Mouse (Mus musculus) liver, embryonic 14.5 days (tissue): ENCODE data around the gene Fermt3. TPM values are rescaled to one million over a fixed set of nuclear protein-coding genes. Genes with fewer than 3 reads are reported as not detected.

ENCODE experiments used
- ATAC-seq: fragments of 200-750 bp; cut with Nextera tagmentation; 2 replicates; pipeline ENCODE4 v1.8.0; 2017; ENCODE audit warnings: moderate number of reproducible peaks, mild to moderate bottlenecking, moderate library complexity; ENCODE audit not compliant: insufficient read depth
- DNase-seq, 3 experiments: peaks; one replicate each; pipeline ENCODE4 v3.0.0-alpha.2; 2012 to 2013; ENCODE audit warnings: low read depth in 3 of 3, low spot score in 3 of 3
- H3K27ac ChIP-seq: fragments of 300-500 bp; sonication (generic); 2 replicates; pipeline ENCODE4 v1.5.1; 2014; ENCODE audit warnings: moderate library complexity, mild to moderate bottlenecking, control low read depth, inconsistent platforms
- H3K27me3 ChIP-seq: fragments of 300-500 bp; sonication (generic); 2 replicates; pipeline ENCODE4 v1.6.1; 2014; ENCODE audit warnings: mild to moderate bottlenecking, low read length, moderate library complexity; ENCODE audit not compliant: control insufficient read depth, insufficient read depth
- H3K36me3 ChIP-seq: fragments of 300-500 bp; sonication (generic); replicated peaks from 2 replicates; pipeline ENCODE4 v1.6.1; 2014; ENCODE audit warnings: low read depth; ENCODE audit not compliant: control insufficient read depth, insufficient read depth
- H3K4me1 ChIP-seq, 2 experiments: fragments of 200-500 bp in 1 of 2; fragments of 300-500 bp in 1 of 2; sonication (generic) in 1 of 2; replicated peaks; 2 replicates each; pipeline ENCODE4 v1.6.1; 2012 to 2014; ENCODE audit warnings: antibody characterized with exemption in 1 of 2, inconsistent platforms in 1 of 2, low read length in 1 of 2; ENCODE audit not compliant: control insufficient read depth in 2 of 2, insufficient read depth in 2 of 2
- H3K4me2 ChIP-seq: fragments of 300-500 bp; sonication (generic); 2 replicates; pipeline ENCODE4 v1.6.1; 2014; ENCODE audit warnings: low read depth, mild to moderate bottlenecking, control low read depth, moderate library complexity
- H3K4me3 ChIP-seq, 2 experiments: fragments of 200-500 bp in 1 of 2; fragments of 300-500 bp in 1 of 2; sonication (generic) in 1 of 2; 2 replicates each; pipeline ENCODE4 v1.5.1; 2012 to 2014; ENCODE audit warnings: low read depth in 2 of 2, low read length in 2 of 2, mild to moderate bottlenecking in 2 of 2, control low read depth in 1 of 2, inconsistent platforms in 1 of 2, moderate library complexity in 1 of 2; ENCODE audit not compliant: insufficient read depth in 1 of 2
- H3K9ac ChIP-seq: fragments of 300-500 bp; sonication (generic); replicated peaks from 2 replicates; pipeline ENCODE4 v1.6.1; 2014; ENCODE audit warnings: mild to moderate bottlenecking, control low read depth, moderate library complexity
- H3K9me3 ChIP-seq: fragments of 300-500 bp; sonication (generic); 2 replicates; pipeline ENCODE4 v1.6.1; 2016; ENCODE audit warnings: low read length, mixed read lengths; ENCODE audit not compliant: control insufficient read depth
- CTCF ChIP-seq: IDR thresholded peaks from 2 replicates; pipeline ENCODE4 v1.5.1; 2016; ENCODE audit warnings: antibody characterized with exemption, low read depth, control low read depth
- EP300 ChIP-seq: IDR thresholded peaks from 2 replicates; pipeline ENCODE4 v1.6.1; 2016; ENCODE audit warnings: antibody characterized with exemption, low read depth
- WGBS: fragments of 180-500 bp; shearing (Covaris S2); extraction: QIAGEN DNeasy Blood & Tissue Kit; methylation state at CpG from one replicate; pipeline ENCODE4 v1.1.7; 2014; ENCODE audit not compliant: insufficient replicate concordance; 5-methylcytosine and 5-hydroxymethylcytosine counted together
- polyA plus RNA-seq, 2 experiments: library from polyadenylated mRNA; depleted of rRNA in 1 of 2; stranded (reverse) in 1 of 2; unstranded in 1 of 2; fragments of >200 nt; fragmentation: Nextera tagmentation in 1 of 2; extraction: Ambion mirVana in 1 of 2; gene quantifications; 2 replicates each; pipeline versions ENCODE4 v1.2.1 to v1.2.3; 2012 to 2014

The Fermt3 gene
- polyA plus RNA-seq, 2 experiments, result 58.1 to 72.2 TPM

- Histone ChIP-seq H3K4me2 (peak overlapping the region; percentile 86), H3K36me3 (peaks cover 19% of the 10 kb centered on the region), H3K4me3 (peak overlapping the region; percentile 62 to 67), H3K9me3 (no peaks in the 10 kb centered on the region), H3K27me3 (no peaks in the 10 kb centered on the region), H3K9ac (peak overlapping the region; percentile 66), H3K27ac (no peak overlapping the region), H3K4me1 (peaks cover 18 to 22% of the 10 kb centered on the region in 2 experiments)
- WGBS, result 42% methylated on average over 21 of the region's 21 CpGs
- no peak for TF ChIP-seq CTCF
- no peak for TF ChIP-seq EP300
- ATAC-seq (no peak), DNase-seq (no peak)
Measured at GRCm38 (mm10) chr19:6995255-6995991, 23.8 kb downstream of the Fermt3 start.

- Histone ChIP-seq H3K4me3 (no peak overlapping the region), H3K9ac (no peak overlapping the region), H3K36me3 (peaks cover 16% of the 10 kb centered on the region), H3K4me1 (peaks cover 18 to 22% of the 10 kb centered on the region in 2 experiments), H3K27ac (no peak overlapping the region), H3K9me3 (no peaks in the 10 kb centered on the region), H3K4me2 (no peak overlapping the region), H3K27me3 (no peaks in the 10 kb centered on the region)
- TF ChIP-seq EP300 (no peak), CTCF (no peak)
- 78% methylated on average over 8 of the region's 8 CpGs for WGBS
- no peak for ATAC-seq
- no peak for DNase-seq
Measured at GRCm38 (mm10) chr19:6994489-6994888, 24.8 kb downstream of the Fermt3 start.

- peaks cover 11% of the 10 kb centered on the region for H3K36me3 ChIP-seq
- no peak overlapping the region for H3K27ac ChIP-seq
- DNase-seq (no peak), ATAC-seq (no peak)
- no peak overlapping the region for H3K9ac ChIP-seq
- H3K27me3 ChIP-seq, result no peaks in the 10 kb centered on the region
- H3K4me2 ChIP-seq, result no peak overlapping the region
- TF ChIP-seq CTCF (no peak), EP300 (no peak)
- H3K9me3 ChIP-seq, result no peaks in the 10 kb centered on the region
- WGBS, result 76% methylated on average over 8 of the region's 8 CpGs
- H3K4me1 ChIP-seq, result peaks cover 18 to 22% of the 10 kb centered on the region in 2 experiments
- no peak overlapping the region for H3K4me3 ChIP-seq
Measured at GRCm38 (mm10) chr19:6994002-6994401, 25.3 kb downstream of the Fermt3 start.

- ATAC-seq, result no peak; the same call in 1 of the 2 replicates
- peak overlapping the region; percentile 63 for H3K27ac ChIP-seq
- 64% methylated on average over 14 of the region's 14 CpGs for WGBS
- TF ChIP-seq CTCF (no peak), EP300 (no peak)
- H3K36me3 ChIP-seq, result peaks cover 3% of the 10 kb centered on the region; the same call in 1 of the 2 replicates
- H3K9ac ChIP-seq, result peak overlapping the region; percentile 78
- peaks cover 18 to 22% of the 10 kb centered on the region in 2 experiments for H3K4me1 ChIP-seq
- H3K9me3 ChIP-seq, result no peaks in the 10 kb centered on the region
- no peak for DNase-seq
- no peaks in the 10 kb centered on the region for H3K27me3 ChIP-seq
- peak overlapping the region; percentile 65 to 82 for H3K4me3 ChIP-seq
- H3K4me2 ChIP-seq, result peak overlapping the region; percentile 99
Measured at GRCm38 (mm10) chr19:6993011-6993770, 26.1 kb downstream of the Fermt3 start.
